Mouse (Mus musculus) cerebellum, adult 2 months (tissue): ENCODE results near the gene Swap70.

Source experiments
- CTCF ChIP-seq: fragments of 200-500 bp; IDR thresholded peaks from 2 replicates; pipeline ENCODE4 v1.5.1; 2011; ENCODE audit warnings: low read depth, mild to moderate bottlenecking, control low read depth, low read length, moderate library complexity, borderline replicate concordance; ENCODE audit not compliant: insufficient read depth
- POLR2A ChIP-seq: fragments of 200-500 bp; IDR thresholded peaks from 2 replicates; pipeline ENCODE4 v1.6.1; 2011; ENCODE audit warnings: low read length, control low read depth, borderline replicate concordance; ENCODE audit not compliant: insufficient read depth

DNA sequence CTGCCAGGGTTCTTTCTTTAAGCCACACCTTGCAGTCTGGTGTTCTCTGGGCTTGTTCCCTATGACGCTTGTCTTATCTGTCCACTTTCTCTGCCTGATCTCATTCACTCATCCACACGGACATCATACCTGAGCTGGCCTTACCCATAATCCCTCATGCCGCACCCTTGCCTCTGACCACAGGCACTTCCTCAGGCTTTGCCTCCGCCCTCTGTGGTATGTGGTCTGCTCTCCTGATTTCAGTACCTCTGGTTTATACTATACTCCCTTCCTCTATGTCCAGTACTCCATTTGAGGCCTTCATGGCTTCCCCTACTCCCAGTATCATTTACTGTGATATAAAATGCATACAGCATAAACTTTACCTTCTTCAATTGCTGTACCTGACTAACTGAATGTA, 17.3 kb upstream of the Swap70 start:
- TF ChIP-seq POLR2A (no peak), CTCF (no peak)
